Mouse (Mus musculus): ENCODE data around the gene Themis2.

- TF ChIP-seq MAX (IDR thresholded peaks at IDR 0.05; ENCODE audit: low read length) (peak; percentile 56; the same call in 1 of the 2 replicates), EP300 (IDR thresholded peaks at IDR 0.05; ENCODE audit: low read length) (peak; percentile 51; the same call in 1 of the 2 replicates), CHD2 (IDR thresholded peaks at IDR 0.05; ENCODE audit: low read length) (no peak; the same call in 1 of the 2 replicates), CTCF (conservative IDR thresholded peaks at IDR 0.05 in 1 of 2, IDR thresholded peaks at IDR 0.05 in 1 of 2; ENCODE audit: low read depth in 2 of 2, low read length in 2 of 2) (no peak), POLR2A (IDR thresholded peaks at IDR 0.05; ENCODE audit: low read depth, low read length) (peak; percentile 72), TCF12 (IDR thresholded peaks at IDR 0.05; ENCODE audit: low read depth, low read length) (no peak; the same call in 1 of the 2 replicates), USF1 (IDR thresholded peaks at IDR 0.05; ENCODE audit: low read depth, low read length) (peak; percentile 74), RCOR1 (conservative IDR thresholded peaks at IDR 0.05; ENCODE audit: low read depth, low read length) (no peak)
Observed at GRCm38 (mm10) chr4:132747664-132748259, 48.4 kb downstream of the Themis2 start.

All from CH12.LX (cell line).